Mouse (Mus musculus) forebrain, postnatal 0 days (tissue): ENCODE results near the gene Rabepk. TPM values are rescaled to one million over a fixed set of nuclear protein-coding genes. Genes with fewer than 3 reads are reported as not detected.
"Not testable (repeated sequence)": the region's sequence is repeated elsewhere in the genome, so short reads cannot be mapped to it uniquely, and the experiment has no call there.

ENCODE experiments used
- ATAC-seq: fragments of 200-750 bp; cut with Nextera tagmentation; 2 replicates; pipeline ENCODE4 v1.8.0; 2017; ENCODE audit warnings: mild to moderate bottlenecking, moderate library complexity
- DNase-seq: peaks from one replicate; pipeline ENCODE4 v3.0.0-alpha.2; 2015
- H3K27ac ChIP-seq: fragments of 300-500 bp; sonication (generic); 2 replicates; pipeline ENCODE4 v1.5.1; 2014; ENCODE audit warnings: low read depth, mild to moderate bottlenecking, antibody characterized with exemption, low read length, moderate library complexity, mixed read lengths
- H3K27me3 ChIP-seq: fragments of 300-500 bp; sonication (generic); 2 replicates; pipeline ENCODE4 v1.6.1; 2014; ENCODE audit warnings: mild to moderate bottlenecking, low read length, mixed read lengths; ENCODE audit not compliant: insufficient read depth
- H3K36me3 ChIP-seq: fragments of 300-500 bp; sonication (generic); 2 replicates; pipeline ENCODE4 v1.6.1; 2014; ENCODE audit warnings: mild to moderate bottlenecking, moderate library complexity; ENCODE audit not compliant: insufficient read depth
- H3K4me1 ChIP-seq: fragments of 300-500 bp; sonication (generic); 2 replicates; pipeline ENCODE4 v1.6.1; 2014; ENCODE audit warnings: antibody characterized with exemption; ENCODE audit not compliant: insufficient read depth
- H3K4me2 ChIP-seq: fragments of 300-500 bp; sonication (generic); 2 replicates; pipeline ENCODE4 v1.6.1; 2014; ENCODE audit warnings: low read depth, mild to moderate bottlenecking, moderate library complexity
- H3K4me3 ChIP-seq: fragments of 300-500 bp; sonication (generic); 2 replicates; pipeline ENCODE4 v1.5.1; 2014; ENCODE audit warnings: low read depth, low read length, mixed read lengths
- H3K9ac ChIP-seq: fragments of 300-500 bp; sonication (generic); 2 replicates; pipeline ENCODE4 v1.6.1; 2014; ENCODE audit warnings: mild to moderate bottlenecking
- H3K9me3 ChIP-seq: fragments of 300-500 bp; sonication (generic); 2 replicates; pipeline ENCODE4 v1.6.1; 2016; ENCODE audit warnings: low read length
- CTCF ChIP-seq: sonication (generic); IDR thresholded peaks from 2 replicates; pipeline ENCODE4 v1.5.1; 2016; ENCODE audit warnings: antibody characterized with exemption, control low read depth, low read depth
- WGBS: fragments of 180-500 bp; shearing (Covaris S2); extraction: QIAGEN DNeasy Blood & Tissue Kit; methylation state at CpG from one replicate; pipeline ENCODE4 v1.1.7; 2014; 5-methylcytosine and 5-hydroxymethylcytosine counted together
- polyA plus RNA-seq: library from polyadenylated mRNA; unstranded; fragments of >200 nt; fragmentation: Nextera tagmentation; extraction: Ambion mirVana; gene quantifications from 2 replicates; pipeline ENCODE4 v1.2.1, GENCODE M21; 2015
- total RNA-seq: library from RNA; depleted of rRNA; stranded (reverse); fragments of >200 nt; gene quantifications from 2 replicates; pipeline ENCODE4 v1.2.3, GENCODE M21; 2014

Rabepk gene
- total and polyA plus RNA-seq, 2 experiments from 2014 or later: 15.6 to 26.1 TPM

GRCm38 (mm10) chr2:34771368-34772226 is 28.1 kb downstream of the Rabepk start, which contains the start of gene Hspa5:
TSS of gene Hspa5 (plus strand) at chr2:34771970.
- Histone ChIP-seq H3K27me3 (no peaks in the 10 kb centered on the region), H3K4me1 (peaks cover 21% of the 10 kb centered on the region), H3K36me3 (peaks cover 31% of the 10 kb centered on the region), H3K9ac (peak within 1 kb of the TSS; percentile 98), H3K4me2 (peak within 1 kb of the TSS; percentile 71), H3K27ac (peak within 1 kb of the TSS; percentile 91), H3K9me3 (no peaks in the 10 kb centered on the region), H3K4me3 (peak within 1 kb of the TSS; percentile 93)
- peak; percentile 100 for DNase-seq
- TF ChIP-seq CTCF: no peak
- peak; percentile 98 for ATAC-seq
- 1% methylated on average over 60 of the region's 60 CpGs for WGBS

GRCm38 (mm10) chr2:34770951-34771350 is 28.8 kb downstream of the Rabepk start:
- no peak for ATAC-seq
- H3K9me3 ChIP-seq: no peaks in the 10 kb centered on the region
- 4% methylated on average over 6 of the region's 6 CpGs for WGBS
- peak overlapping the region; percentile 86 for H3K9ac ChIP-seq
- no peak for DNase-seq
- peak overlapping the region; percentile 61 for H3K4me2 ChIP-seq
- H3K4me3 ChIP-seq: peak overlapping the region; percentile 93
- peaks cover 16% of the 10 kb centered on the region for H3K4me1 ChIP-seq
- no peaks in the 10 kb centered on the region for H3K27me3 ChIP-seq
- peaks cover 25% of the 10 kb centered on the region for H3K36me3 ChIP-seq
- no peak for TF ChIP-seq CTCF
- H3K27ac ChIP-seq: peak overlapping the region; percentile 91

GRCm38 (mm10) chr2:34770049-34770448 is 29.7 kb downstream of the Rabepk start:
- H3K27ac ChIP-seq: no peak overlapping the region
- DNase-seq: no peak
- H3K36me3 ChIP-seq: peaks cover 17% of the 10 kb centered on the region
- whole genome bisulfite sequencing: 92% methylated on average over 2 of the region's 2 CpGs
- no peak overlapping the region for H3K4me2 ChIP-seq
- TF ChIP-seq CTCF: no peak
- H3K27me3 ChIP-seq: no peaks in the 10 kb centered on the region
- no peaks in the 10 kb centered on the region for H3K9me3 ChIP-seq
- no peak for ATAC-seq
- no peak overlapping the region for H3K9ac ChIP-seq
- peaks cover 9% of the 10 kb centered on the region for H3K4me1 ChIP-seq
- no peak overlapping the region for H3K4me3 ChIP-seq

DNA sequence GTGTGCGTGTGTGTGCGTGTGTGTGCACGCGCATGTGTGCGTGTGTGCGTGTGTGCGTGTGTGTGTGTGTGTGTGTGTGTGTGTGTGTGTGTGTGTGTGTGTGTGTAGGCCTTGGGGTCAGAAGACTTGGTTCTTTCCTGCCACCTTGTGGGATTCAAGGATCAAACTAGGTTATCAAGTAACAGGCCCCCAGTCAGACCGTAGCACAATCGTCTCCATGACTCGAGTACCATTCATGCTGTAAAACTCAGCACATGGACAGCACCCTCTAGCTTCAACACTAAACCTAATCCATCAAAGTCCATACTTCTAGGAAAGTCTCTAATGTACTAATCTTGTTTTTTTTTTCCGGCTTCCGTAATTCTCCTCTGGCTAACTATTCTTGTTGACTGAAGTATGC is 34.9 kb downstream of the Rabepk start:
- TF ChIP-seq CTCF: 0 out of 2 replicates have a peak, but pooled peaks have one; percentile 2
- Histone ChIP-seq H3K4me2 (no peak overlapping the region), H3K9me3 (no peaks in the 10 kb centered on the region), H3K27me3 (no peaks in the 10 kb centered on the region), H3K4me3 (no peak overlapping the region), H3K27ac (no peak overlapping the region), H3K4me1 (no peaks in the 10 kb centered on the region), H3K36me3 (no peaks in the 10 kb centered on the region), H3K9ac (no peak overlapping the region)
- ATAC-seq (no peak), DNase-seq (no peak)
- 57% methylated on average over 12 of the region's 12 CpGs for WGBS

GRCm38 (mm10) chr2:34762872-34763271 is 36.8 kb downstream of the Rabepk start:
- no peaks in the 10 kb centered on the region for H3K36me3 ChIP-seq
- DNase-seq (no peak), ATAC-seq (no peak)
- H3K27ac ChIP-seq: no peak overlapping the region
- WGBS: 65% methylated on average over 2 of the region's 2 CpGs
- H3K9me3 ChIP-seq: no peaks in the 10 kb centered on the region
- no peaks in the 10 kb centered on the region for H3K4me1 ChIP-seq
- no peak overlapping the region for H3K9ac ChIP-seq
- no peak overlapping the region for H3K4me2 ChIP-seq
- no peak for TF ChIP-seq CTCF
- no peaks in the 10 kb centered on the region for H3K27me3 ChIP-seq
- H3K4me3 ChIP-seq: no peak overlapping the region

- Histone ChIP-seq H3K9ac (no peak overlapping the region), H3K4me3 (no peak overlapping the region), H3K27me3 (no peaks in the 10 kb centered on the region), H3K27ac (no peak overlapping the region), H3K4me1 (no peaks in the 10 kb centered on the region), H3K9me3 (no peaks in the 10 kb centered on the region), H3K36me3 (no peaks in the 10 kb centered on the region), H3K4me2 (no peak overlapping the region)
- WGBS: 89% methylated on average over 2 of the region's 2 CpGs
- no peak for TF ChIP-seq CTCF
- ATAC-seq (no peak), DNase-seq (no peak)
Measured at GRCm38 (mm10) chr2:34762174-34762573, 37.5 kb downstream of the Rabepk start.

DNA sequence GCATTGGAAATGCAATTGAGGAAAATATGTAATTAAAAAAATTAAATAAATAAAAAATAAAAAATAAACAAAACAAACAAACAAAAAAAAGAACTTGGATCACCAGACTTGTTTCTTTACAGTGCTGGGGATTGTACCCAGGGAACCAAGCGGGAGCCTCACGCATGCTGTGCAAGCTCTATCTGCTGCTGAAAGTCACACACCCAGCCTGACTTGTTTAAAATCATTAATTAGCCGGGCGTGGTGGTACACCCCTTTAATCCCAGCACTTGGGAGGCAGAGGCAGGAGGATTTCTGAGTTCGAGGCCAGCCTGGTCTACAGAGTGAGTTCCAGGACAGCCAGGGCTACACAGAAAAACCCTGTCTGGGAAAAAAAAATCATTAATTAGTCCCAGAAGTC is 38.4 kb downstream of the Rabepk start:
- not testable (repeated sequence) for H3K4me1 ChIP-seq, H3K4me3 ChIP-seq, H3K27ac ChIP-seq, ATAC-seq, H3K4me2 ChIP-seq, H3K9me3 ChIP-seq, DNase-seq, H3K9ac ChIP-seq, H3K27me3 ChIP-seq, H3K36me3 ChIP-seq
- WGBS: 86% methylated on average over 5 of the region's 5 CpGs
